Mouse (Mus musculus) 3T3-L1 (cell line): ENCODE data around the gene Adssl1.

ENCODE experiments used
- DNase-seq: peaks from one replicate; pipeline ENCODE4 v3.0.0-alpha.2; 2015; ENCODE audit warnings: low read depth, low spot score

Gene Adssl1

GRCm38 (mm10) chr12:112675245-112676035 is 55.6 kb downstream of the Adssl1 start:
- DNase-seq, result peak; percentile 96

DNA sequence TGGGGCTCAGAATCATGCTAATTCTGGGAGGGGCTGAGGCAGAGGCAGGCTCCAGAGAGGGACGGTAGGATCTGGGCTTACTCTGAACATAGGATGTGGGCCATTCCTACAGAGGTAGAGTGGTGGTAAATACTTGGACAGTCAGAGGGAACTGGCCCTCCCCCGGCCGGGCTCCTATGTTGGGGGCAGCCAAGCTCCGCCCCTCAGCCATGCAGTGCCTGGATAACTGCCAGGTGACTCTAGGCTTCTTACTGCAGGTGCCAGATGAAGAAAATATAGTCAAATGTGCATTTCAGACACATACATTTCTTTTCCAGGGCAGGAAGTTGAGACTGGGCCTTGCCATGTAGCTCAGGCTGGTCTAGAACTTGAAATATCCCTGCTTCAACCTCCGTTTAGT is 57.2 kb downstream of the Adssl1 start:
- no peak for DNase-seq

DNA sequence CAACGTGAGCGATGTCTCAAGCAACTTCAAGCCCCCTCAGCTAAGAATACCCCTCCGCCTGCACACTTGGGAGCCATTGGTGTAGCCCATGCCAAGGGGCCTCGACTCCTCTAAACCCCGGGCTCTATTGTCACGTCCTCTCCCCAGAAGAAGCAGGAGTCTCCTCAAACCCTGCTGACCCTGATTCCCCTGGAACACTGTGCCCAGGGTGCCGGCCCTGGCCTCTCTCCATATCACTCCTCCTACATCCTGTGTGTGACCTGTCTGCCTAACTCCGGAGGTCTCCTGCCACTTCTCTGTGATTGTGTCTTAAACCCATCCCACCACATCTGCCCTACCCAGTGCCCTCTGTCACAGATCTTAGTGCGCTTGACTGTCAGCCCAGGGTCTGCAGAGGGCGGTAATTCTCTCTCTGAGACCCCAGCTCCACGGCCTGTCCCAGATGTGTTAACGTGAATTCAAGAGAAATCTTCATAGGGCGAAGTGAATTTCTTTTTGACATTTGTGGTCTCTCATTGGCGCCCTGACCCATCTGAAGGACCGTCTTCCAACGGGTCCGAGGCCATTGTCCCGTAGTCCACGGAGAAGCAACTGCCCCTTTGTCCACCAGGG is 58.2 kb downstream of the Adssl1 start:
- DNase-seq, result no peak

DNA sequence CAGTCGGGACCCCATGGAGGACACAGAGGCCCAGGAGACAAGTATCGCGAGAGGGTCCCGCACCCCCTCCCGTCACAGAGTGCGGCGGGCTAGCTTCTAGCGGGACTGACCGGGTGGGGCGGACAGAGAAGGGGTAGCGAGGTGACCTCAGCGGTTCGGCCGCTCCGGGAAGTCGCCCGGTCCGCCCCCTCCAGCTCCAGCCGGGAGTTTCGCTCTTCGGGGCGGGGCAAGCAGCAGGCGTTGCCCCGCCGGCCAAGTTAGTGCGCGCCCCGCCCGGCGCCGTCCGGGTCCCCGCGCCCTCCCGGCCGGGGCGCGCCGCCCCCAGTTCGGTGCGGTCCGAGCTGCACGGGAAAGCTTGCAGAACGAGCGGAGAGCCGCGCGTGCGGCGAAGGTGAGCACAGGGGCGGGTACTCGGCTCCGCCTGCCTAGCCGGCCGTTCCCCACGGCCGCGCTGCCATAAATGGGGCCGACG is 58.7 kb downstream of the Adssl1 start, which contains the start of gene Zbtb42:
Gene Zbtb42 (plus strand): TSS at position 274 of the 472 bp plus-strand sequence.
- DNase-seq, result no peak

DNA sequence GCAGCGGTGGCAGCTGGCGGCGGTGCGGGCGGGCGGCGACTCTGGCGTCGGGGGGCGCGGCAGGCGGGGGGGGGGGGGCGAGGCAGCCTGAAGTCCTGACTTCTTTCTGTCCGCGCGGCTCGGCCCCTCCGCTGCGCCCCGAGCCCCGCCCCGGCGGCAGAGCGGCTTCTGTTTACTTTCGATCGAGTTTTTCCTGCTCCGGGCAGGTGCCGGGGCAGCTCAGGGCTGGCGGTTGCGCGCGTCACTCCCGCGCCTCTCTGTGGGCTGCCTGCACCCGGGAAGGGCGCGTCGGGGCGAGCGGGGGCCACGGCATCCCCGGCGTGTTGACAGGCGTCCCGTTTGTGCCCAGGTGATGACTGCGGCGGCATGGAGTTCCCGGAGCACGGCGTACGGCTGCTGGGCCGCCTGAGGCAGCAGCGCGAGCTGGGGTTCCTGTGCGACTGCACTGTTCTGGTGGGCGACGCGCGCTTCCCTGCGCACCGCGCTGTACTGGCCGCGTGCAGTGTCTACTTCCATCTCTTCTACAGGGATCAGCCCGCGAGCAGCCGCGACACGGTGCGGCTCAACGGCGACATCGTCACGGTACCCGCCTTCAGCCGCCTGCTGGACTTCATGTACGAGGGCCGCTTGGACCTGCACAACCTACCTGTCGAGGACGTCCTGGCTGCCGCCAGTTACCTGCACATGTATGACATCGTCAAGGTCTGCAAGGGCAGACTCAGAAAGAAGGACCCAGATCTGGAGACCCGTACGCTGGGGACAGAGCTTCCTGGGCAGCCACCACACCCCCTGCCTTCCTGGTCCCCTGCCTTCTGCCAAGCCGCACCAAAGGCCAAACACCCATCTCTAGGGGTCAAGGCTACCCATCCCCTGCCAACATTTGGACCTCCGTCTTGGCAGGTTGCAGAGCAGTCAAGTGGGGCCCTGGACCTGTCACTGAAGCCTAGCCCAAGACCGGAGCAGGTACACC is 59.5 kb downstream of the Adssl1 start:
- DNase-seq, result no peak

- peak; percentile 72 for DNase-seq
Measured at GRCm38 (mm10) chr12:112683351-112683750, 63.5 kb downstream of the Adssl1 start.

DNA sequence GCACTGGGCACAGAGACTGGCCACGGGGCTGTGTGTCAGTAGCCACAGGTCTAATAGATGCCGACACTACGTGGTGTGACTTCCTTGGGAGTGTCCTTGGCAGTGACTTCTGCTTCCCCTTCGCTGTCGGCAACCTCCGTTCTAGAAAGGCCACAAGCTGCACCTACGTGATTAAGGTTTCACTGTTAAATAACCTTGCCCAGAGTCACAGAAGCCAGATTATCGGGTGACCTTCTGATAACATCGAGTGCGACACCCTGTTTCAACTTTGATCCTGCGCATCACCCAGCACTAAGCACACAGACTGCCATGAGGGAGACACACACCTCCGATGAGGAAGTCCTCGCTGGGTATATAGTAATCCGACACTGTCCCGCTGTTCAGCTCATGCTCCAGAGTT is 68.6 kb downstream of the Adssl1 start:
- no peak for DNase-seq
